Mouse (Mus musculus) mouse embryonic stem cell (cell line): Measurements from ENCODE around the gene Tceal9.
"Not testable (repeated sequence)": the region's sequence is repeated elsewhere in the genome, so short reads cannot be mapped to it uniquely, and the experiment has no call there.

ENCODE experiments used
- in situ Hi-C, 2 experiments: fragments of 300-500 bp; cut with MboI; formaldehyde crosslinking; loops; 1 replicate in 1 of 2; 3 replicates in 1 of 2; pipeline ENCODE4 v1.14.3; 2019 to 2020; ENCODE audit warnings: low sequenced_read_pairs in 2 of 2, low pct_unique_long_range_greater_than_20kb in 1 of 2, mixed read lengths in 1 of 2; ENCODE audit not compliant: unreplicated experiment in 1 of 2

Gene Tceal9

GRCm38 (mm10) chrX:136268173-136268572 is 23.3 kb downstream of the Tceal9 start:
- in situ Hi-C loops = no loop called here

DNA sequence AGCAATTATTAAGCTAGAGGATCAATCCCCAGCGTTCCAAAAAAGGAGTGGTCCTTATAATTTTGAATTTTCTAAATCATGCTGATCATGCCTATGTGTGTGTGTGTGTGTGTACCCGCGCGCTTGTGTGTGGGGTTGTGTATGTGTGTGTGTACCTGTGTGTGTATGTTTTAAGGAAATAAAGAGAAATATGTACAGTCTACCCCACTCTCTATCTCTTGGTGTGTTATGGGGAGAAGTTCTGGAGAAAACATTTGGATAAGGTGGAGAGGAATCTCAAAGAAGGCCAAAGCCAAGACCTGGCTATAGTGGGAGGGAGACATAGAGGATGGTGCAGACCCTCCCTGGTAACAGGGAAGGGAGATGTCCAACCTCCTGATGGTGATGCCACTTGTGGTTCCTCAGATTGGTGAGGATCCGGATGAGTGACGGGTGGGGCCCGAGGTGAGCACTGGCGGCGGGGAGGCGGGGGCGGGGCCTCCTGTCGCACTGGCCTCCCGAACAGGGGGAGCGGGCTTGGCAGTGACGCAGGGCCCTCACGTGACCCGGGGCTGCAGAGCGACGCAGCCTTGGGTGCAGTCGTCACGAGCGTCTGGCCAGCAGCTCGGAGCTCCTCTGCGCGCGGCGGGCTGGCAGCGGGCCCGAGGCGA is 25.0 kb downstream of the Tceal9 start, which contains the start of gene Bex3:
Bex3 (plus strand) TSS at position 511 of the 650 bp plus-strand sequence.
- in situ Hi-C loops = not testable (repeated sequence)

DNA sequence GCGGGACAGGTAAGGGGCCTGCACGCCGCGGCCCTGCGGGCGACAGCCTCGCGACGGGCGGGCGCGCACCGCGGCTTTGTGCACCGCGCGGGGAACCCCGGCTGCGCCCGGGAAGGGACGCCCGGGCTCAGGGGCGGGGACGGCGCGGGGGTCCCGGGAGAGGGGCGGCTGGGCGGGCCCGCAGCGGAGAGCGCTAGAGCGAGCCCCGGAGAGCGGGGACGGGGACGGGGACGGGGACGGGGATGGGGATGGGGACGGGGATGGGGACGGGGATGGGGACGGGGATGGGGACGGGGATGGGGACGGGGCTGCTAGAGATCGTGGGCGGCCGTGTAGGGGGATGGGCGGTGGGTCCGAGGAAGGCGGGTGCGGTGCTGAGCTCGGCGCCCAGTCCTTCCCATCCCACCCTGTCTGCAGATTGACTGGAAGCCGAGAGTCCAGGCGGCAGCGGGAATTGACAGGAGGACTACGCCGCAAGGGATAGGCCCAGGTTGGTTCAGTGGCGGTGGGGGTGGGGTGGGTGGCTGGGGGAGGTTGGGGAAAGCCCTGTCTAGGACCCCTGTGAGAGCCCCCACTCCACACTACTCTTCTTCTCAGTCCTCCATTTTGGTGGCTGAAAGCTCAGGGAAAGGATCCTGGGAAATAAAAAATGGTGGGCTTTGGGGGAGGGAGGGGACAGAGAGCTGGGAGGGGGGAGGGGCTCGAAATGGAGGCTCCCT is 25.7 kb downstream of the Tceal9 start:
- in situ Hi-C loops = not testable (repeated sequence)

DNA sequence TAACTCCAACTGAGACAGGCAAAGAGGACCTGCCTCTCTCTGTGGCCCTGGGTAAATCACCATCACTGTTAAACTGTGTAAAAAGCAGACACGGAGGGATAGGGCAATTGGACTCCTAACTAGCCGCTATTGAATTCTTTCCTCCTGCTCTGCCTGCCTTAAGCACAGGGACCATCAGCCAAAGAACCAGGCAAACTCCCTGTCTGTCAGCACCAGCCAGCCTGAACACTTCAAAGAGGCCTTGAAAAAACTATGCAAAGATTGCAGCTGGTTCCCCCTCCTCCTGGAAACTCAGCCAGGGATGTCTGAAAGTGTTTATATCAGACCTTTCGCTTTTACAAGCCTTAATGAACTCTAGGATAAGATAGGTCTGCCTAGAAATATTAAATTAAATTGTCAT is 29.7 kb downstream of the Tceal9 start:
- in situ Hi-C loops = no loop called here

DNA sequence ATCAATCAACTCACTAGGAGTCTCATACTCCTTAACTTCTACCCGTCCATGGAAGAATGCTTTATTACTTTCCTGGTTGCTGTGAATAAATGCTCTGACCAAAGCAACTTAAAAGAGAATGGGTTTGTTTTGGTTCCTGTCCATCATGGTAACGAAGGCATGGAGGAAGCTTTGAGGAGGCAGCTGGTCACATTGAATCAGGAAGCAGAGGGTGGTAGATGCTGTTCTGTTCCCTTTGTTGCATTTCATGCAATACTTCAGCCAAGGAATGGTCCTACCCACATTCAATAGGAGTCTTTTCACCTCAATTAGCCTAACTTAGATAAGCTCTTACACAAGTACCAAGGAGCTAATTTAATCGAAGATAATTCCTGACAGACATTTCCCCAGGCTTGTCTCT is 30.5 kb downstream of the Tceal9 start:
- in situ Hi-C loops = no loop called here

GRCm38 (mm10) chrX:136277577-136277976 is 32.7 kb downstream of the Tceal9 start:
- in situ Hi-C loops = no loop called here

- in situ Hi-C loops = no loop called here
These were observed 33.5 kb downstream of the Tceal9 start for GRCm38 (mm10) chrX:136278401-136278800.

DNA sequence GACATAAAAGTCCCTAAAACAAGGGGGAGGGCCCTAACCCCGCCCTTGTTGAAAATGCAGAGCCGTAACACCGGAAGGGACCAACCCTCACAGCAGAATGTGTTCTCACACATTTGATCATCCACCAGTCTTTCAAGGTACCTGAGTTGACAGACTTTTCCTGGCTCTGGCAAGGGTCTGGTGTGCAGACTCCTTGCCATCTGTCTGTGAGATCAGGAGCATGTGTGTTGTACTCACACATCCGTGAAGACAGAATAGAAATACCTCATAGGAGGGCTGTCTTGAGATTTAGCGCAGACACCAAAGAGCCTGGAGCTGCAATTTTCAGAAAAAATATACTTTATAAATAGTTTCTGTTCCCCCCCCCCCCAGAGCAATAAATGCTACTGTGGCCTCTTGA is 34.5 kb downstream of the Tceal9 start:
- in situ Hi-C loops = no loop called here

- in situ Hi-C loops = no loop called here
These were observed 46.0 kb downstream of the Tceal9 start for GRCm38 (mm10) chrX:136290817-136291281.
